Mouse (Mus musculus): ENCODE measurements at regions not wholly inside any gene's neighbourhood (a gene's known extent, or its start where the extent isn't known, plus 50 kb on each side); places are given as distances from the start of the nearest gene placed in this dataset.

DNA sequence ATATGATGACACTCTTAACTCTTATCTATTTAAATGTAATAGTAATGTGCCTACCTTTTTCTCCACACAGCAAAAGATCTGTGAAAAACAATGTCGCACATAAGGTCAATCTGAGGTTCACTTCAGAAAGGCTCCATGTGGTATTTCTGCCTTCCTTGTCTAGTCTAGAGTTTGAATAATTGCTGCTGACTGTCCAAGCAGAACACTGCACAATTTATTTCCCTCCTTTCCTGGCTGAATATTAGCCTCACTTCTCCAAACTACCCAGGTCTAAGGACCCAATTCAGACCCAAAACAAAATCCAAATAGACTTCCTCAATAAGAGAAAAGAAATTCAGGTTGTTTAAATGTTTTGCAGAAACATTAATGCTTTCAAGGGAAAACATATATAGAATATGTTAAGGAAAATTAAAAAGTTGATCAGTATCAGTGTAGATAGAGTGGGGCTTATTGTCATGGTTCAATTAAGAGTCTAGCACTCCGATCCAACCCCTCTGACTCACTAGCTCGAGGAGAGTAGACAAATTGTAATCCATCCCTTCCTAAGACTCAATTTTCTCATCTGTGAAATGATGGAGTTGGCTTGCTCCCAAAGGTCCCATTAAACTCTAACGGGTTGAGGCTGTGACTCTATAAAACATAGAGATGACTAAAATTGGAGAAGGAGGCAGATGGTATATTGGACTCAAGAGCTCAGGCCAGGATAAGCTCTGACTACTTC lies 215.4 kb upstream of the Tbl1xr1 start:
- Histone ChIP-seq H3K4me3 (ENCODE audit: insufficient read depth, low read length) (no peak overlapping the region), H3K4me1 (ENCODE audit: control insufficient read depth, insufficient read depth, low read length) (peaks cover 8% of the 10 kb centered on the region), H3K27ac (ENCODE audit: insufficient read depth, low read length) (peak overlapping the region; percentile 71)
- no peak for TF ChIP-seq POLR2A (IDR thresholded peaks at IDR 0.05; ENCODE audit: low read depth, low read length)
- no peak for TF ChIP-seq CTCF (IDR thresholded peaks at IDR 0.05; ENCODE audit: borderline replicate concordance, insufficient read depth, low read length)

DNA sequence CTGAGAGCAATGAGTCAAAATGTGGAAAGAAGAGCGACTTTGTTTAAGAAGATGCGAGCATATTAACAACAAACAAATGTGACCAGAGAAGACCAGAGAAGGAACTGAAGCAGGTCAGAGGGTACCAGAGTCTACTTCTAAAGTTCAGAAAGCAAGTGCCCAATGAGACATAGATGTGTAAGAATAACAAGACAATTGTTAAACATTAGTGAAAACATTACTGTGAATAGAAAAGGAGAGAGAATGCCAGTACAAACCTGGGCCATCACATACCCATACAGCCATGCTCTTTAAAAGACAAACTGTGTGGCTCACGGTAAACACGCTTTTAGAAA lies 214.8 kb upstream of the Tbl1xr1 start:
- TF ChIP-seq POLR2A (IDR thresholded peaks at IDR 0.05; ENCODE audit: low read depth, low read length), result no peak
- TF ChIP-seq CTCF (IDR thresholded peaks at IDR 0.05; ENCODE audit: borderline replicate concordance, insufficient read depth, low read length), result no peak
- Histone ChIP-seq H3K4me1 (ENCODE audit: control insufficient read depth, insufficient read depth, low read length) (peaks cover 8% of the 10 kb centered on the region), H3K27ac (ENCODE audit: insufficient read depth, low read length) (peak overlapping the region; percentile 71), H3K4me3 (ENCODE audit: insufficient read depth, low read length) (no peak overlapping the region)

DNA sequence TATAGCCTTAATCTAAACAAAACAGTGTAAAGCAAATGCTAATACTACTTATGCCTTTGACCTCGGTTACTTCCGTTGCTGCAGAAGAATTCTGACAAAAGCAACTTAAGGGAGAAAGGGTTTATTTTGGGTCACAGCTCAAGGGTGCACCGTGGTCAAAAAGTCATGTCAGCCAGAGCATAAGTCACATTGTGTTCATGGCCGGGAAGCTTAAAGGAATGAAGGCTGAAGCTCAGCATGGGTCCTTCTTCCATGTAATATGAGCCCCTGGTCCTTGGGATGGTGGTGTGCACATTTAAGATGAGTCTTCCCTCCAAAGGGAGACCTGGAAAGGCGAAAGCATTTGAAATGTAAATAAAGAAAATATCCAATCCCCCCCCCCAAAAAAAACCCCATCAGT lies 212.1 kb upstream of the Tbl1xr1 start:
- TF ChIP-seq CTCF (IDR thresholded peaks at IDR 0.05; ENCODE audit: borderline replicate concordance, insufficient read depth, low read length) (no peak), POLR2A (IDR thresholded peaks at IDR 0.05; ENCODE audit: low read depth, low read length) (no peak)
- H3K4me3 ChIP-seq (ENCODE audit: insufficient read depth, low read length), result no peak overlapping the region
- peaks cover 2% of the 10 kb centered on the region; the same call in 1 of the 2 replicates for H3K4me1 ChIP-seq (ENCODE audit: control insufficient read depth, insufficient read depth, low read length)
- no peak overlapping the region for H3K27ac ChIP-seq (ENCODE audit: insufficient read depth, low read length)

DNA sequence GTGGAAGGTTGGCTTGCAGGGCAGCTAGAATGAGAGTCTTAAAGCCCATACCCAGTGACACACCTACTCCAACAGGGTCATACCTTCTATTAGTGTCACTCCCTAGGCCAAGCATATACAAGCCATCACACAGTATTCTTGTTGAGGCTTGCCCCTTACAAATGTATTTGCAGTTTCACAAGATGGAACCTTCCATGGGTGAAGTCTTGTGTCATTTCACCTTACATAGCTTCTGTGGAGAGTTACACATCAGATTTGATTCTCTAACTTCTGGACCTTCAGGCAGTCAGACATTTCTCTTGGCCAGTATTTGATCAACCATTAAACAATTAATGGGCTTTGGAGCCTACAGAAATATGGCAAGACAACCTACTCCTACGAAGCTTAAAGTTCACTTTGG lies 210.6 kb upstream of the Tbl1xr1 start:
- TF ChIP-seq CTCF (IDR thresholded peaks at IDR 0.05; ENCODE audit: borderline replicate concordance, insufficient read depth, low read length) (no peak), POLR2A (IDR thresholded peaks at IDR 0.05; ENCODE audit: low read depth, low read length) (no peak)
- no peak overlapping the region for H3K27ac ChIP-seq (ENCODE audit: insufficient read depth, low read length)
- H3K4me3 ChIP-seq (ENCODE audit: insufficient read depth, low read length), result no peak overlapping the region
- H3K4me1 ChIP-seq (ENCODE audit: control insufficient read depth, insufficient read depth, low read length), result peaks cover 2% of the 10 kb centered on the region; the same call in 1 of the 2 replicates

- Histone ChIP-seq H3K27ac (ENCODE audit: insufficient read depth, low read length) (no peak overlapping the region), H3K4me3 (ENCODE audit: insufficient read depth, low read length) (no peak overlapping the region), H3K4me1 (ENCODE audit: control insufficient read depth, insufficient read depth, low read length) (no peaks in the 10 kb centered on the region)
- TF ChIP-seq POLR2A (IDR thresholded peaks at IDR 0.05; ENCODE audit: low read depth, low read length) (no peak), CTCF (IDR thresholded peaks at IDR 0.05; ENCODE audit: borderline replicate concordance, insufficient read depth, low read length) (no peak)
Measured at GRCm38 (mm10) chr3:21878396-21878795, 198.1 kb upstream of the Tbl1xr1 start.

DNA sequence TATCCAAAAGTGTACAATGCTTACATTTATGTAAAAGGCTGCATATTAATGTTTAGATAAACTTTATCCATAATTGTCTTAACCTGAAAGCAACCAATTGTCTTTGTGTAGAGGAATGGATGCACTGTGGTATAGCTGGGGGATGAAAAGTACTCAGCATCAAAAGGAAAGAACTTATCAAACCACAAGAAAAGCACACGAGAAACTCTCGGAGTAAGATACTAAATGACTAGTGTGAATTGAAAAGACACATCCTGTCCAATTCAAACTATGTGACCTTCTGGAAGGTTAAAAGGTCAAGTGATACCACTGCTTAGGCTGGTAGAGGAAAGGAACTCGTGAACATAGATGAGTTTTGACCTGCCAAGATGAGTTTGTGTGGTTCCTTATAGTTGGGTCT lies 192.2 kb upstream of the Tbl1xr1 start:
- Histone ChIP-seq H3K4me3 (ENCODE audit: insufficient read depth, low read length) (no peak overlapping the region), H3K4me1 (ENCODE audit: control insufficient read depth, insufficient read depth, low read length) (no peaks in the 10 kb centered on the region), H3K27ac (ENCODE audit: insufficient read depth, low read length) (no peak overlapping the region)
- no peak for TF ChIP-seq CTCF (IDR thresholded peaks at IDR 0.05; ENCODE audit: borderline replicate concordance, insufficient read depth, low read length)
- TF ChIP-seq POLR2A (IDR thresholded peaks at IDR 0.05; ENCODE audit: low read depth, low read length), result no peak

DNA sequence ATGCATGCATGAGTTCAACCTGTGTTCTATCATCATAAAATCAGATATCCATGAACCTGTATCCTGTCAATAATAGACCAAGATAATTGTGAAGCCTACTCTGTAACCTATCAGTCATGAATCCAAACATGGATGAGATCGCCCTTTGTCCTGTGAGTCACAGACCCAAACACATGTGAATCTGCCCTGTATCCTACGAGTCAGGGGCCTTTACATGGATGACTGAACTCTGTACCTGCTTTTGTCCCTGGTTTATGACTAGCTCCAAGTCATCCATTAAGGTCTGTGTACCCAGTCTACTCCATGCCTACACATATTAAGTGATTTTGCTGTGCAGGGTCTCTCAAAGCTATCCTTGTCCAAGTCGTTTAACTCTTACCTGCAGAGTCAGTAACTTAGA lies 187.7 kb upstream of the Tbl1xr1 start:
- no peak overlapping the region for H3K4me3 ChIP-seq (ENCODE audit: insufficient read depth, low read length)
- TF ChIP-seq CTCF (IDR thresholded peaks at IDR 0.05; ENCODE audit: borderline replicate concordance, insufficient read depth, low read length), result no peak
- TF ChIP-seq POLR2A (IDR thresholded peaks at IDR 0.05; ENCODE audit: low read depth, low read length), result no peak

DNA sequence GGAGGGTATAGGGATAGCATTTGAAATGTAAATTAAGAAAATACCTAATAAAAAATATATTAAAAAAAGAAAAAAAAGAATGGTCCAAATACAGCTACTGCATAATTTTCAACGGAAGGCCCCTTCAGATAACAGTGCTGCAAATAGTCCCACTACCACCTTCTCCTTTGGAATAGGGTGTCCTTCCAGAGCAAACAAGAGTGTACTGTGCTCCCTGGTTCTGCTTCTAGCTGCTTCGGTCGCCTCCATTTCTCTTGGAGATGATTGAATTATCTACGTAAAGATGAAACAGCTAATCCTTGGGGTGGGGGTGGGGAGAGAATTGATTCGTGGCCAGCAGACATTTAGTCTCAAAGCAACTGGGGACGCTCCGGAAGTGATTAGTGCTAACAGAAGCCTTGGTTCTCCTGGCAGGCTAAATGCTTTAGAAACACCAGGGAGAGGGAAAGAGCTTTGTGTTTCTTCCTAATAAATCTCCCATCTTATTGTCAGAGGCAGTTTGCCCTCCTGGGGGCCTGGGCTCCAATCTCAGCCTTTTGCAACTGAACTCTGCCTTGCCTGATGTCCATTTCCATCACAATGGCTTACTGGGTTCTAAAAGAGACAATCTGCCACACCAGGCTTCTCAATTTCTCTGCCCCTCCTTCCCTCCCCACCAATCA lies 184.5 kb upstream of the Tbl1xr1 start:
- Histone ChIP-seq H3K4me3 (ENCODE audit: insufficient read depth, low read length) (no peak overlapping the region), H3K4me1 (ENCODE audit: control insufficient read depth, insufficient read depth, low read length) (no peaks in the 10 kb centered on the region), H3K27ac (ENCODE audit: insufficient read depth, low read length) (no peak overlapping the region)
- no peak for TF ChIP-seq CTCF (IDR thresholded peaks at IDR 0.05; ENCODE audit: borderline replicate concordance, insufficient read depth, low read length)
- no peak for TF ChIP-seq POLR2A (IDR thresholded peaks at IDR 0.05; ENCODE audit: low read depth, low read length)

More for the DNA sequence above, 187.7 kb upstream of the Tbl1xr1 start:
- no peaks in the 10 kb centered on the region for H3K4me1 ChIP-seq (ENCODE audit: control insufficient read depth, insufficient read depth, low read length)
- no peak overlapping the region for H3K27ac ChIP-seq (ENCODE audit: insufficient read depth, low read length)

- Histone ChIP-seq H3K27ac (ENCODE audit: insufficient read depth, low read length) (no peak overlapping the region), H3K4me3 (ENCODE audit: insufficient read depth, low read length) (no peak overlapping the region), H3K4me1 (ENCODE audit: control insufficient read depth, insufficient read depth, low read length) (no peaks in the 10 kb centered on the region)
- no peak for TF ChIP-seq CTCF (IDR thresholded peaks at IDR 0.05; ENCODE audit: borderline replicate concordance, insufficient read depth, low read length)
Measured at GRCm38 (mm10) chr3:21892864-21893404, 183.5 kb upstream of the Tbl1xr1 start.

DNA sequence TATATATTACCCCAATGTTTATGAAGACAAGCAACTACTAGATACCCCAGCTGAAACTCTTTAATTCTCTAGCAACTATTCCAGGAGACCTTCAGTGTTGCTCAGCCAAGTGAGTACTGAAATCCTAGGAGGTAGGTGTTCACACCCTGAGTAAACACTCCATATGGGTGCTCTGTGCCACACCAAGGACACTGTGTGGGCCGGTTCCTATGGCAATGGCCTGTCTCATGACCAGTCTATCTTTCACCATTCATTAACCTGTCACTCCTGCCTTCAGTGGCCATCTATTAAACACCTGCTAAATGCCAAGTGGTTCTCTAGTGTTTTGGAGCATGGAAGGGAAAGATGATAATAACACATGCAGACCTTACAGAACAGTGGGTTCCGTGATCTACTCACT lies 180.9 kb upstream of the Tbl1xr1 start:
- Histone ChIP-seq H3K4me1 (ENCODE audit: control insufficient read depth, insufficient read depth, low read length) (no peaks in the 10 kb centered on the region), H3K4me3 (ENCODE audit: insufficient read depth, low read length) (no peak overlapping the region), H3K27ac (ENCODE audit: insufficient read depth, low read length) (no peak overlapping the region)
- TF ChIP-seq CTCF (IDR thresholded peaks at IDR 0.05; ENCODE audit: borderline replicate concordance, insufficient read depth, low read length) (no peak), POLR2A (IDR thresholded peaks at IDR 0.05; ENCODE audit: low read depth, low read length) (no peak)

Measured in embryonic fibroblast, embryonic 13.5 days (primary cell).